Mouse (Mus musculus) intestine, embryonic 16.5 days (tissue): ENCODE results near the gene Rd3l. TPM values are rescaled to one million over a fixed set of nuclear protein-coding genes. Genes with fewer than 3 reads are reported as not detected.

ENCODE experiments used
- ATAC-seq: fragments of 200-750 bp; cut with Nextera tagmentation; 2 replicates; pipeline ENCODE4 v1.8.0; 2017; ENCODE audit warnings: moderate TSS enrichment, moderate library complexity
- H3K27ac ChIP-seq: fragments of 300-500 bp; sonication (generic); 2 replicates; pipeline ENCODE4 v1.5.1; 2014; ENCODE audit warnings: mild to moderate bottlenecking, low read length
- H3K27me3 ChIP-seq: fragments of 300-500 bp; sonication (generic); replicated peaks from 2 replicates; pipeline ENCODE4 v1.6.1; 2014; ENCODE audit warnings: low read length, control low read depth, mixed read lengths; ENCODE audit not compliant: control insufficient read depth, insufficient read depth
- H3K36me3 ChIP-seq: fragments of 300-500 bp; sonication (generic); 2 replicates; pipeline ENCODE4 v1.6.1; 2014; ENCODE audit warnings: low read length, control low read depth; ENCODE audit not compliant: control insufficient read depth, insufficient read depth
- H3K4me1 ChIP-seq: fragments of 300-500 bp; sonication (generic); 2 replicates; pipeline ENCODE4 v1.6.1; 2014; ENCODE audit warnings: low read length, control low read depth, mixed read lengths; ENCODE audit not compliant: control insufficient read depth, insufficient read depth
- H3K4me2 ChIP-seq: fragments of 300-500 bp; sonication (generic); 2 replicates; pipeline ENCODE4 v1.6.1; 2014; ENCODE audit warnings: low read depth, low read length, control low read depth
- H3K4me3 ChIP-seq: fragments of 300-500 bp; sonication (generic); 2 replicates; pipeline ENCODE4 v1.5.1; 2014; ENCODE audit warnings: mild to moderate bottlenecking, low read length
- H3K9ac ChIP-seq: fragments of 300-500 bp; sonication (generic); 2 replicates; pipeline ENCODE4 v1.6.1; 2014; ENCODE audit warnings: low read depth, low read length
- H3K9me3 ChIP-seq: fragments of 300-500 bp; sonication (generic); 2 replicates; pipeline ENCODE4 v1.6.1; 2016; ENCODE audit warnings: low read length, control low read depth; ENCODE audit not compliant: control insufficient read depth
- WGBS: fragments of 180-500 bp; shearing (Covaris S2); extraction: QIAGEN DNeasy Blood & Tissue Kit; methylation state at CpG from one replicate; pipeline ENCODE4 v1.1.7; 2014; 5-methylcytosine and 5-hydroxymethylcytosine counted together
- polyA plus RNA-seq: library from polyadenylated mRNA; unstranded; fragments of >200 nt; fragmentation: Nextera tagmentation; extraction: Ambion mirVana; gene quantifications from 2 replicates; pipeline ENCODE4 v1.2.1, GENCODE M21; 2015

Gene Rd3l
- polyA plus RNA-seq, 1 experiment from 2014 or later: not detected

- H3K4me1 ChIP-seq: no peaks in the 10 kb centered on the region
- H3K9me3 ChIP-seq: no peaks in the 10 kb centered on the region
- no peak overlapping the region for H3K4me3 ChIP-seq
- no peak overlapping the region for H3K4me2 ChIP-seq
- H3K9ac ChIP-seq: no peak overlapping the region
- H3K27ac ChIP-seq: no peak overlapping the region
- H3K27me3 ChIP-seq: no peaks in the 10 kb centered on the region
- no peaks in the 10 kb centered on the region for H3K36me3 ChIP-seq
- ATAC-seq: no peak
- WGBS: 89% methylated on average over 10 of the region's 10 CpGs
These were observed 8.6 kb downstream of the Rd3l start for GRCm38 (mm10) chr12:111972504-111972903.

DNA sequence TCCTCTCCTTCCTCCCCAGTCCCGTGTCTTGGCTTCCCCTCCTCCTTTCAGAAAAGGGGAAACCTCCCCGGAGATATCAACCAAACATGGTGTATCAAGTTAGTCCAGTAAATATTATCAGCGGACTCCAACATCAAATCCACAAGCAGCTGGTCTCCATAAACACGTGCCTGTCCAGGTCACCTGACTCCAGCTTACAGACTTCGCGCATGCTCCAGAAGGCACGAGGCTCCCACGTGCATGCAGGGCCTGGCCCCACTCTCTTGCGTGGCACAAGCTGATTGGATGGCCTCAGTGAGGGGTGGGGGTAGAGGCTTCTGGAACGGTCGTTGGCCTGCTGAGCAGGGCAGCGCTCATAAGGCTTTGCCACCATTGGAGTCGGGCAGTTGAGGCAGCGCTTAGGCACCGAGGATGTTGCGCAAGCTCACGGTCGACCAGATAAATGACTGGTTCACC, 9.9 kb downstream of the Rd3l start, which contains the start of gene Tdrd9:
Tdrd9 (plus strand) TSS at position 329 of the 456 bp plus-strand sequence.
- Histone ChIP-seq H3K4me2 (no peak within 1 kb of the TSS), H3K4me3 (no peak within 1 kb of the TSS), H3K27ac (no peak within 1 kb of the TSS), H3K4me1 (no peaks in the 10 kb centered on the region; the same call in 1 of the 2 replicates), H3K27me3 (no peaks in the 10 kb centered on the region), H3K36me3 (no peaks in the 10 kb centered on the region), H3K9ac (no peak within 1 kb of the TSS), H3K9me3 (no peaks in the 10 kb centered on the region)
- no peak for ATAC-seq
- WGBS: 84% methylated on average over 18 of the region's 18 CpGs

DNA sequence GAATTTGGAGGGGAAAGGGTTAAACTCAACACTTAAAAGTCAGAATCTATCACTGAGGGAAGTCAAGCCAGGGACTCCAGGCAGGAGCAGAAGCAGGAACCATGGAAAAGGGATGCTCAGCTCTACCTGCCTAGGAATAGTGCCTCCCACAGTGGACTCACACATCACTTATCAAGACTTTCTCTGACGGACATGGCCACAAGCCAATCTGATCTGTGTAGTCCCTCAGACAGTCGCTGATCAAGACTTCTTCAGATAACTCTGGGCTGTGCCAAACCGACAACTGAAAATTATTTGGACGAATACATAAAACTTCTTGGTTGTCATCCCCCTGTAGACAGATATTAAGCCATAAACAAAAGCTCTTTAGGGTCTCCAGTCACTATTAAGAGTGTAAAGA, 11.0 kb downstream of the Rd3l start:
- no peak for ATAC-seq
- Histone ChIP-seq H3K27me3 (no peaks in the 10 kb centered on the region), H3K4me1 (peaks cover 10% of the 10 kb centered on the region), H3K9ac (no peak overlapping the region), H3K27ac (no peak overlapping the region), H3K9me3 (no peaks in the 10 kb centered on the region), H3K36me3 (no peaks in the 10 kb centered on the region), H3K4me3 (no peak overlapping the region), H3K4me2 (no peak overlapping the region)
- 71% methylated on average over 4 of the region's 4 CpGs for WGBS

- no peaks in the 10 kb centered on the region for H3K9me3 ChIP-seq
- peak; percentile 96 for ATAC-seq
- peaks cover 3% of the 10 kb centered on the region; the same call in 1 of the 2 replicates for H3K36me3 ChIP-seq
- peak within 1 kb of the TSS; percentile 92 for H3K4me3 ChIP-seq
- under 1% methylated on average over 37 of the region's 37 CpGs for WGBS
- peak within 1 kb of the TSS; percentile 97 for H3K9ac ChIP-seq
- H3K27me3 ChIP-seq: no peaks in the 10 kb centered on the region
- peak within 1 kb of the TSS; percentile 93 for H3K4me2 ChIP-seq
- peaks cover 10% of the 10 kb centered on the region for H3K4me1 ChIP-seq
- H3K27ac ChIP-seq: peak within 1 kb of the TSS; percentile 82
These were observed 14.4 kb downstream of the Rd3l start, which contains the start of gene Atp5mpl for GRCm38 (mm10) chr12:111966683-111967173. Atp5mpl (minus strand) TSS chr12:111966977.

- 87% methylated on average over 5 of the region's 5 CpGs for WGBS
- no peak overlapping the region for H3K4me3 ChIP-seq
- H3K4me2 ChIP-seq: no peak overlapping the region
- H3K4me1 ChIP-seq: peaks cover 10% of the 10 kb centered on the region
- no peak for ATAC-seq
- H3K36me3 ChIP-seq: peaks cover 20% of the 10 kb centered on the region
- no peaks in the 10 kb centered on the region for H3K27me3 ChIP-seq
- H3K27ac ChIP-seq: no peak overlapping the region
- H3K9ac ChIP-seq: no peak overlapping the region
- H3K9me3 ChIP-seq: no peaks in the 10 kb centered on the region
These were observed 17.8 kb downstream of the Rd3l start for GRCm38 (mm10) chr12:111963339-111963738.

DNA sequence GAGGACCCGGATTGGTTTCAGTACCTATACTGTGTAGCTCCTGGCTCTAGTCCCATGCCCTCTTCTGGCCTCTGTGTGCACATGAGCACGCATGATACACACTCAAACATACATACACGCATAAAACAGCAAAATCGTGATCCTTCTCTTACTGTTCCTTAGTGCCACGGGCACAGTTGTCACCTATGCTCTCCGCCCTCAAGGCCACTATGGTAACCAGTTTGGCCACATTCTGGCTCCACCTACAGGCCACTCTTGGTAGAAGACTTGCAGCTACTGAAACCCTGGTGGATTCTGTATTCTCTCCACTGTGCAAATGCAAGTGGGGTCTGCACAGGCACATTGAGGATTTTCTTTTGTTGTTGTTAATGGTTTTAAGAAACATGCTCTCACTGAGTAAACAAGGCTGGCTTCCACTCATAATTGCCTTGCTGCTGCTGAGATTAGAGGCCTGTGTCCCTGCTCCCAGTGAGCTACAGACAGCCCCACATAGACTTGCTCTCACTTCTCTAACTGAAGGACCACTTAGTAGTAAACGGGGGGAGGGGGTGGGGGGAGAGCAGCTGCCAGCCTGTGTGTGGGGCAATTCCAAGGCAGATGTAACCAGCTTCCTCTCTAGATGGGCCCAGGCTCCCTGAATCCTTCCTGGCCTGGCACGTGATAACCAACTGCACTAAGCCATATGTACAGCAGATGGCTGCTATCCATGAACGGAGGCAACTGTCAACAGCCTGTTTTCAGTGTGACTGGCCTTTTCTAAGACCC, 22.8 kb downstream of the Rd3l start:
- 45% methylated on average over 9 of the region's 9 CpGs for WGBS
- no peak overlapping the region for H3K4me3 ChIP-seq
- H3K4me2 ChIP-seq: no peak overlapping the region
- H3K36me3 ChIP-seq: peaks cover 20% of the 10 kb centered on the region
- peak; percentile 81 for ATAC-seq
- no peaks in the 10 kb centered on the region for H3K4me1 ChIP-seq
- H3K27ac ChIP-seq: no peak overlapping the region
- H3K9ac ChIP-seq: no peak overlapping the region
- H3K27me3 ChIP-seq: no peaks in the 10 kb centered on the region
- no peaks in the 10 kb centered on the region for H3K9me3 ChIP-seq

DNA sequence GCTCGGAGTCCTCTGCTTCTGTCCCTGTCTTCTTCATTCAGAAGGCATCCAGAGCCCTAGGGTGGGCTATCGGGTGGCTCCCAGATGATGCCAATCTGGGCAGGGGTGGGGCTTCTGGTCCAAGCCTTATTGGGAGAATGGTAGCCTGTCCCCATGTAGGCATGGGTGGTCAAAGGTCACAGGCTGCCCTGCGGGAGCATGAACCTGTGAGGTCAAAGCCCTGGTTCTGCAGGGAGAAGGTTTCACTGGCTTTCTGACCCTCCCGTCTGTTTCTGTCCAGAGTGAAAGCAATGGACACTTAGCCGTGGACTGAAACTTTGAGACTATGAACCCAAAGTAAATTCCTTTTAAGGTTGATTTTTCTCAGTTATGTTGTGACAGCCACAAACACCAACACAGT, 24.9 kb downstream of the Rd3l start:
- Histone ChIP-seq H3K4me2 (no peak overlapping the region), H3K27ac (no peak overlapping the region), H3K9ac (no peak overlapping the region), H3K9me3 (no peaks in the 10 kb centered on the region), H3K4me1 (peaks cover 13% of the 10 kb centered on the region; the same call in 1 of the 2 replicates), H3K4me3 (no peak overlapping the region), H3K27me3 (no peaks in the 10 kb centered on the region), H3K36me3 (peaks cover 17% of the 10 kb centered on the region)
- WGBS: 74% methylated on average over 5 of the region's 5 CpGs
- ATAC-seq: no peak

DNA sequence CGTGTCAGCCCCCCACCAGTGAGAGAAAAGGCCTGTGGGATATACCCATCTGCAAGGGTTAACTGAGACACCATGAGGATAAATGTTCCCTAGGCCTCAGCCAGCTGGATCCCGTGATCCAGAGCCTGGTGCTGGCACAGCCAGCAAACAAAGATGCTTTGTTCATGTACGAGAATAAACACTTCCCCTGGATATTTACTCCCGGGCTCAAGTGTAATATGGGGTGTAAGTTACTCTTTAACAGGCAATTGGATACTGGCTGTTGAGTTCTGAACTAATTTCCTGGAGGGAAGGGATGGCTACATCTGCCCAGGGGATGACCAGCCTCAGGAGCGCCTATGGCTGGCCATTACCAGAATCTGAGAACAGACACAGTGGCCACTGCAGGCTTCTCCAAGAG, 29.4 kb downstream of the Rd3l start:
- no peak overlapping the region for H3K4me3 ChIP-seq
- no peaks in the 10 kb centered on the region for H3K36me3 ChIP-seq
- no peaks in the 10 kb centered on the region for H3K9me3 ChIP-seq
- no peak overlapping the region for H3K9ac ChIP-seq
- peaks cover 20% of the 10 kb centered on the region for H3K4me1 ChIP-seq
- no peak overlapping the region for H3K4me2 ChIP-seq
- ATAC-seq: peak; percentile 57
- 23% methylated on average over 5 of the region's 5 CpGs for WGBS
- H3K27ac ChIP-seq: peak overlapping the region; percentile 23; the same call in 1 of the 2 replicates
- H3K27me3 ChIP-seq: no peaks in the 10 kb centered on the region

GRCm38 (mm10) chr12:111950486-111950885, 30.6 kb downstream of the Rd3l start:
- Histone ChIP-seq H3K4me2 (no peak overlapping the region), H3K9ac (no peak overlapping the region), H3K9me3 (no peaks in the 10 kb centered on the region), H3K4me3 (no peak overlapping the region), H3K27ac (no peak overlapping the region), H3K27me3 (no peaks in the 10 kb centered on the region), H3K36me3 (no peaks in the 10 kb centered on the region), H3K4me1 (peaks cover 29% of the 10 kb centered on the region)
- 54% methylated on average over 5 of the region's 5 CpGs for WGBS
- no peak for ATAC-seq
